Mouse (Mus musculus) stomach, postnatal 0 days (tissue): ENCODE data around the gene Rrbp1.

ENCODE experiments used
- CTCF ChIP-seq: IDR thresholded peaks from 2 replicates; pipeline ENCODE4 v1.5.1; 2016; ENCODE audit warnings: antibody characterized with exemption, low read depth, mild to moderate bottlenecking, moderate library complexity
- EP300 ChIP-seq: optimal IDR thresholded peaks from 2 replicates; pipeline ENCODE3; 2016; ENCODE audit warnings: antibody characterized with exemption

GRCm38 (mm10) chr2:143929607-143930311 lies 81.3 kb downstream of the Rrbp1 start:
- TF ChIP-seq CTCF (no peak), EP300 (no peak)
